Mouse (Mus musculus) bone marrow, adult 2 months (tissue): ENCODE measurements around the gene Grhpr. TPM values are rescaled to one million over a fixed set of nuclear protein-coding genes. Genes with fewer than 3 reads are reported as not detected.

Experiments
- H3K27ac ChIP-seq: fragments of 200-500 bp; 2 replicates; pipeline ENCODE4 v1.5.1; 2012; ENCODE audit warnings: low read depth, mild to moderate bottlenecking, control low read depth, inconsistent platforms, low read length; ENCODE audit not compliant: control insufficient read depth, poor library complexity, insufficient read depth
- H3K4me1 ChIP-seq: fragments of 200-500 bp; 2 replicates; pipeline ENCODE4 v1.6.1; 2011; ENCODE audit warnings: low read length; ENCODE audit not compliant: control insufficient read depth, insufficient read depth
- H3K4me3 ChIP-seq: fragments of 200-500 bp; replicated peaks from 2 replicates; pipeline ENCODE3; 2011; ENCODE audit warnings: mild to moderate bottlenecking, low read depth, low read length, control low read depth; ENCODE audit not compliant: control insufficient read depth
- CTCF ChIP-seq: fragments of 200-500 bp; IDR thresholded peaks from 2 replicates; pipeline ENCODE4 v1.5.1; 2011; ENCODE audit warnings: low read length, control low read depth; ENCODE audit not compliant: control insufficient read depth, insufficient read depth
- POLR2A ChIP-seq: fragments of 200-500 bp; IDR thresholded peaks from 2 replicates; pipeline ENCODE4 v1.6.1; 2011; ENCODE audit warnings: low read depth, mild to moderate bottlenecking, control low read depth, low read length, borderline replicate concordance; ENCODE audit not compliant: control insufficient read depth
- WGBS: fragments of 180-500 bp; shearing (Covaris S2); methylation state at CpG from one replicate; pipeline ENCODE4 v1.1.7; 2018; 5-methylcytosine and 5-hydroxymethylcytosine counted together
- polyA plus RNA-seq: library from polyadenylated mRNA; stranded (reverse); fragments of >200 nt; gene quantifications from 2 replicates; pipeline ENCODE4 v1.2.4, GENCODE M21; 2011; ENCODE audit warnings: low replicate concordance; ENCODE audit not compliant: missing spikeins, insufficient read depth, insufficient read length

Grhpr gene
- polyA plus RNA-seq, 1 experiment = 8.7 TPM

DNA sequence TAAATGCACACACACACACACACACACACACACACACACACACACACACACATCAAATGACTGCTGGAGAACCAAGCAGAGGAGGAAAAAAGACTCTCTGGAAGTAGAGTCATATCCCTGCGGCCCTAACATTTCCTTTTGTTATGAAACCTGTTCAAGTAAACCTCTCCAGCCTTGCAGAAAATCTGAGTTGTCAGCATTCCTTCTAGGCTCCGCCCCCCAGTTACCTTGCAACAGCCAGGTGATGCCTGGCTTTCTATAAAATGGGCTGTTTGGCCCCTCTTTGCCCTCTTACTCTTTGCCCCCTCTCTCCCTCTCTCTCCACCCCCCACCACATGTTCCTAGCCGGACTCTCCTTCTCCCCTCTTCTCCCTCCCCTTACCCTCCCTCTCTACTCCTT is 15.5 kb upstream of the Grhpr start:
- no peak overlapping the region for H3K27ac ChIP-seq
- 77% methylated on average over 3 of the region's 3 CpGs for WGBS

DNA sequence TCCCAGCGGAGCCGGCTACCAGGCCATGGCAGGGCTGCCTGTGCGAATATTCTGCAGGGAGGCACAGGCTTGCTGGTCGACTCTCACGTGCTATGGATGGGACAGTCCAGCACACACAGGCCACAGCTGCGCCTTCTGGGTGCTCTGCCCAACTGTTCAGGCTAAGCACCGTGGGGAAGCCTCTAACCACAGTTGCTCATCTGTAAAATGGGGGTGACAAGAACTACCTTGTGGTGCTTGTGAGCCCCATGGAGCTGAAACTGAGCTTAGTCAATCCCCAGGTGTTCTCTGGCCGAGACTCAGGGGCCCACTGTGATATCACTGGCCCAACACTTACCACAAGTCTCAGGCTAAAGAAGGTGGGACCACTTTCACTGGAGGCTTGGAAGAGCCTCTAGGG is 13.8 kb upstream of the Grhpr start:
- Histone ChIP-seq H3K4me1 (peaks cover 4% of the 10 kb centered on the region), H3K27ac (peak overlapping the region; percentile 52), H3K4me3 (no peak overlapping the region)
- no peak for TF ChIP-seq CTCF
- peak; percentile 28; the same call in 1 of the 2 replicates for TF ChIP-seq POLR2A
- 72% methylated on average over 8 of the region's 8 CpGs for WGBS

More for the DNA sequence above, 15.5 kb upstream of the Grhpr start:
- H3K4me3 ChIP-seq = no peak overlapping the region
- TF ChIP-seq POLR2A (no peak), CTCF (no peak)
- H3K4me1 ChIP-seq = peaks cover 3% of the 10 kb centered on the region

DNA sequence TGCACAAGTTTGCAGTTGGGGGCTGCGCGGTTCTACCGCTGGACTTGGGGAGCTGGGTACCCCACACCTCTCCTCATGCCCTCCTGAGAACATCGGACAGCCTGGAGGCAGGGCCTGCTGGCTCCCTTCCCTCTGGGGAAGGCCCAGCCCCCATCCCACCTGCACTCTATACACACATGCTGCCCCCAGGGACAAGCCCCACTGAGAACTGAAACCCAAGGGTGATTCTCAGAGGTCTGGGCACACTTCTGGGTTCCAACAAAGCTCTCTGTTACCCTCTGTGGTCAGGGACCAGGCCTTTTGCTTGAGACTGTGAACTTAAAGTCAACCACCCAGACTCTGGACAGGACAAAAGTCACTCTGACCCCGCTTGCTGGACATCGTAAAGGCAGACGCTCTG is 11.1 kb upstream of the Grhpr start:
- H3K27ac ChIP-seq = peak overlapping the region; percentile 75
- no peak overlapping the region for H3K4me3 ChIP-seq
- TF ChIP-seq POLR2A (peak; percentile 43; the same call in 1 of the 2 replicates), CTCF (no peak)
- 80% methylated on average over 7 of the region's 7 CpGs for WGBS
- peaks cover 4% of the 10 kb centered on the region; the same call in 1 of the 2 replicates for H3K4me1 ChIP-seq

DNA sequence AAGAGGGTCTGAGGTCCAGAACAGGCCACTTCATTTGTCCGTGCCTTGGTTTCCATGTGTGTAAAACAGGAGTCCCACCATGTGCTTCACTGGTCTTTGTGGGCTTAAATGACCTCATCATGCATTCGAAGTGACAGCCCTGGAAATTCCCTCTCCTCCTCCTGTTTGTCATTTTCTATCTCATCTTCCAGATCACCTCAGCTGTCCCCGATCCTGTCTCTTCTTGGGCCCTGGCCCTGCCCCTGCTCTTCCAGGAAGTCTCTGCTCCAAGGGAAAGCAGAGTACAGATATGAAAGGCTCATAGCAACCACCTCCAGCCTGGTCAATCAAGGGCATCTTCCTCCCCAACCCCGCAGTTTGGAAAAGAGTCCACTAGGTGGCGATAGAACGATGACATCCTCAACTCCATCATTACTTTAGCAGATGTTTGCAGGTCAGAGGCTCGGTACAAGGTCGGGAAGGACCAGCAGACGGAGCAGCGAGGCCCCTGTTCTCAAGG is 10.5 kb upstream of the Grhpr start:
- Histone ChIP-seq H3K27ac (peak overlapping the region; percentile 74), H3K4me1 (peaks cover 4% of the 10 kb centered on the region; the same call in 1 of the 2 replicates), H3K4me3 (no peak overlapping the region)
- 17% methylated on average over 10 of the region's 10 CpGs for WGBS
- TF ChIP-seq POLR2A (no peak), CTCF (peak; percentile 70)

DNA sequence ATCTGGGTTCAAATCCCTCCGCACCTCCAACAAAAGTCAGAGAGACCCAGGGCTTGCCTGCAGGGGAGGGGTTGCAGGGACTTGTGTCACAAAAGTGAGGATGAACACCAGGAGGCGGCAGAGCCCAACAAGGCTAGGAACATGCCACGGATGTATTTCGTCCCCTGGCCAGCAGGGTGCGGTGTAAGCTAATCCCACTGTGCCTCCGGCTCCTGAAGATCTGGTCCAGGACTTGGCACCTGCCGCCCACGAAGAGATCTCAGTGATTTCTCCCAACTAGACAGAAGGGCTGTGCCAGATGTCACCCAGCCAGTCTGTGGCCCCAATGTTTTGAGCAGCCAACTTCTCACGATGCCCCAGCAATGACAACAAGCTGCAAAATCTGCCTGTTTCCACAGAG is 7.7 kb upstream of the Grhpr start:
- Histone ChIP-seq H3K4me3 (no peak overlapping the region), H3K4me1 (0 out of 2 replicates have a peak, but pooled peaks cover 1% of the 10 kb centered on the region), H3K27ac (no peak overlapping the region)
- 9% methylated on average over 9 of the region's 9 CpGs for WGBS
- TF ChIP-seq POLR2A = no peak
- TF ChIP-seq CTCF = peak; percentile 99

DNA sequence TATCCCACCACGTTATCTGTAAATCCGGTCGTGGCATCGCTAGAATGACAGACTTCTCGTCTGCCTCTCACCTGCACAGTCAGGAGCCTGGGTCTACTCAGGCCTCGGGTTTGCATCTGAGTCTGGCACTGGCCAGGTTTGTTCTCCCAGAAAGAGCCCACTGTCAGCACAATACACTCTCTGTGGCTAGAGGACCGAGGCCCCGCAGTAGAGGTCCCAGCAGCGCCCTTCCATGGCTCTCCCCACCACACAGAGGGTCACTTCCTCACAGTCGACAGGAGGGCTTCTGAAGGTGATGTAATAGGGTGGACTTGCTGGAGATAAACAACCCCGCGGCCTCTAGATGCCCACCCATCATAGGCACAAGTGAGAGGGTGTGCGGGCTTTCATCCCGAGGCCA is 7.3 kb upstream of the Grhpr start:
- 0 out of 2 replicates have a peak, but pooled peaks cover 1% of the 10 kb centered on the region for H3K4me1 ChIP-seq
- 44% methylated on average over 14 of the region's 14 CpGs for WGBS
- TF ChIP-seq CTCF = no peak
- TF ChIP-seq POLR2A = no peak
- no peak overlapping the region for H3K27ac ChIP-seq
- H3K4me3 ChIP-seq = no peak overlapping the region

DNA sequence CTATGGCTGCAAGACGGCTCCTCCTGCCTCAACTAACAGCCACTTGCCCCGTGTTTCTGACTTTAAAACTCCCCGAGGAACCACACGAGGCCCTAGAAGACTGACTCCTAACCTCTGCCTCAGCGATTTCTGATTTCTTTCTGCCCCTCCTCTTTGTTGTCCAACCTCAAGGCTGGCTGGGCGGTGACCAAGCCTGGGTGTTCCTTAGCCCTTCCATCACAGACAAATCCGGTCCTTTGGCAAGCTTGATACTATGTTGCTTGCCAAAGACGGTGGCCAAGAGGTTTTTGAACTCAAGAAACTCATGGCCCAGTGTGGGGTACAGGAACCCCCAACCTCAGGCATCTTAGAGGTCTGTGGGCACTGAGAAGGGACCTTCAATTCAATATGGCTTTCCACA is 6.9 kb upstream of the Grhpr start:
- no peak overlapping the region for H3K4me3 ChIP-seq
- 0 out of 2 replicates have a peak, but pooled peaks cover 1% of the 10 kb centered on the region for H3K4me1 ChIP-seq
- 75% methylated on average over 8 of the region's 8 CpGs for WGBS
- H3K27ac ChIP-seq = no peak overlapping the region
- no peak for TF ChIP-seq CTCF
- no peak for TF ChIP-seq POLR2A

DNA sequence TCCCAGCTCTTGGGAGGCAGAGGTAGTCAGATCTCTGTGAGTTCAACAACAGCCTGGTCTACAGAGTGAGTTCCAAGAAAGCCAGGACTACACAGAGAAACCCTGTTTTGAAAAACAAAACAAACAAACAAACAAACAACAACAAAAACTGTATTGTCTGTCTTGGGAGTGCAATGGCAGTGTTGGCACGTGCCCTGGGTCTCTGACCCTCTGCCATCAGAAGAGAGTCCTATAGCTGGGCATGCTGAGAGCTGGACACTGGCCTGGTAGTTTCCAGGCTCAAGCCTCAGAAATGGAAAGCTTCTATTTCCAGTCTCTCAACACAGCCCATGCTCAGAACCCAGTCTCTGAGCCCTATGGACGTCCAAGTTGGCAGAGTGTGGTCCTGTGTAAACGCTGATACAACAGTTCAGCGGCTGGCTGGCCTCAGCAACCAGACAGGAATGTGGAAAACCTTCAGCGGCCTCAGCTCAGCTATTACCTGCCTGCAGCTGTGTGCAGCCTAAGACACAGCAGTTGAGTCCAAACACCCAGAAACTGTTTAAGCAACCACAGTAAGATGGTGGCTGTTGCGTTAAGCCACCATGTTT is 5.1 kb upstream of the Grhpr start:
- H3K4me3 ChIP-seq = no peak overlapping the region
- 79% methylated on average over 6 of the region's 6 CpGs for WGBS
- TF ChIP-seq POLR2A (no peak), CTCF (no peak)
- H3K27ac ChIP-seq = no peak overlapping the region
- 0 out of 2 replicates have a peak, but pooled peaks cover under 1% of the 10 kb centered on the region for H3K4me1 ChIP-seq
